Mouse (Mus musculus): ENCODE results near the gene Zbtb38.

- TF ChIP-seq POLR2A (IDR thresholded peaks at IDR 0.05; ENCODE audit: borderline replicate concordance, control insufficient read depth, low read depth, low read length) (no peak), CTCF (IDR thresholded peaks at IDR 0.05; ENCODE audit: control insufficient read depth, insufficient read depth, low read length) (no peak)
Observed at GRCm38 (mm10) chr9:96733425-96733717, 19.3 kb downstream of the Zbtb38 start.
